Mouse (Mus musculus) midbrain, postnatal 0 days (tissue): ENCODE data around the gene Tbc1d5. TPM values are rescaled to one million over a fixed set of nuclear protein-coding genes. Genes with fewer than 3 reads are reported as not detected.

Experiments
- ATAC-seq: fragments of 200-750 bp; cut with Nextera tagmentation; 2 replicates; pipeline ENCODE4 v1.8.0; 2017; ENCODE audit warnings: moderate number of reproducible peaks, mild to moderate bottlenecking, moderate TSS enrichment, moderate library complexity; ENCODE audit not compliant: low FRiP score
- DNase-seq: peaks from one replicate; pipeline ENCODE4 v3.0.0-alpha.2; 2015; ENCODE audit warnings: low spot score
- H3K27ac ChIP-seq: fragments of 300-500 bp; sonication (generic); 2 replicates; pipeline ENCODE4 v1.5.1; 2014; ENCODE audit warnings: low read depth, mild to moderate bottlenecking, low read length, mixed read lengths
- H3K27me3 ChIP-seq: fragments of 300-500 bp; sonication (generic); 2 replicates; pipeline ENCODE4 v1.6.1; 2014; ENCODE audit warnings: low read length, control low read depth, mixed read lengths; ENCODE audit not compliant: insufficient read depth
- H3K36me3 ChIP-seq: fragments of 300-500 bp; sonication (generic); 2 replicates; pipeline ENCODE4 v1.6.1; 2014; ENCODE audit warnings: low read length, control low read depth, mixed read lengths; ENCODE audit not compliant: insufficient read depth
- H3K4me1 ChIP-seq: fragments of 300-500 bp; sonication (generic); 2 replicates; pipeline ENCODE4 v1.6.1; 2014; ENCODE audit warnings: mild to moderate bottlenecking, control low read depth, antibody characterized with exemption, low read length, mixed read lengths; ENCODE audit not compliant: insufficient read depth
- H3K4me2 ChIP-seq: fragments of 300-500 bp; sonication (generic); 2 replicates; pipeline ENCODE4 v1.6.1; 2014; ENCODE audit warnings: low read depth, mild to moderate bottlenecking, low read length, mixed read lengths; ENCODE audit not compliant: poor library complexity, severe bottlenecking
- H3K4me3 ChIP-seq: fragments of 300-500 bp; sonication (generic); 2 replicates; pipeline ENCODE4 v1.5.1; 2014; ENCODE audit warnings: low read depth, mild to moderate bottlenecking, low read length, moderate library complexity
- H3K9ac ChIP-seq: fragments of 300-500 bp; sonication (generic); replicated peaks from 2 replicates; pipeline ENCODE4 v1.6.1; 2014; ENCODE audit warnings: mild to moderate bottlenecking, low read length, moderate library complexity, mixed read lengths; ENCODE audit not compliant: poor library complexity, severe bottlenecking
- H3K9me3 ChIP-seq: fragments of 300-500 bp; sonication (generic); 2 replicates; pipeline ENCODE4 v1.6.1; 2016; ENCODE audit warnings: low read length, control low read depth
- CTCF ChIP-seq: IDR thresholded peaks from 2 replicates; pipeline ENCODE4 v1.5.1; 2016; ENCODE audit warnings: antibody characterized with exemption, mild to moderate bottlenecking
- WGBS: fragments of 180-500 bp; shearing (Covaris S2); extraction: QIAGEN DNeasy Blood & Tissue Kit; methylation state at CpG from one replicate; pipeline ENCODE4 v1.1.7; 2014; 5-methylcytosine and 5-hydroxymethylcytosine counted together
- polyA plus RNA-seq: library from polyadenylated mRNA; unstranded; fragments of >200 nt; fragmentation: Nextera tagmentation; extraction: Ambion mirVana; gene quantifications from 2 replicates; pipeline ENCODE4 v1.2.1, GENCODE M21; 2015
- total RNA-seq: library from RNA; depleted of rRNA; stranded (reverse); fragments of >200 nt; gene quantifications from 2 replicates; pipeline ENCODE4 v1.2.3, GENCODE M21; 2014

Tbc1d5 gene
- total and polyA plus RNA-seq, 2 experiments from 2014 or later: 5.7 to 20.3 TPM

- H3K4me3 ChIP-seq: no peak overlapping the region
- H3K4me2 ChIP-seq: no peak overlapping the region
- 90% methylated on average over 2 of the region's 2 CpGs for WGBS
- no peaks in the 10 kb centered on the region for H3K4me1 ChIP-seq
- no peaks in the 10 kb centered on the region for H3K27me3 ChIP-seq
- no peaks in the 10 kb centered on the region for H3K9me3 ChIP-seq
- no peak overlapping the region for H3K27ac ChIP-seq
- peaks cover 13% of the 10 kb centered on the region for H3K36me3 ChIP-seq
- ATAC-seq: no peak
- no peak for DNase-seq
- H3K9ac ChIP-seq: no peak overlapping the region
- TF ChIP-seq CTCF: no peak
Measured at GRCm38 (mm10) chr17:50730896-50731295, 448.3 kb downstream of the Tbc1d5 start.

- Histone ChIP-seq H3K36me3 (0 out of 2 replicates have a peak, but pooled peaks cover 4% of the 10 kb centered on the region), H3K4me3 (no peak overlapping the region), H3K27me3 (no peaks in the 10 kb centered on the region), H3K9ac (no peak overlapping the region), H3K9me3 (no peaks in the 10 kb centered on the region), H3K4me2 (no peak overlapping the region), H3K27ac (no peak overlapping the region), H3K4me1 (no peaks in the 10 kb centered on the region)
- no peak for DNase-seq
- 89% methylated on average over 6 of the region's 6 CpGs for WGBS
- TF ChIP-seq CTCF: no peak
- no peak for ATAC-seq
Measured at GRCm38 (mm10) chr17:50729577-50729976, 449.6 kb downstream of the Tbc1d5 start.

- ATAC-seq (no peak), DNase-seq (no peak)
- Histone ChIP-seq H3K4me3 (no peak overlapping the region), H3K4me1 (no peaks in the 10 kb centered on the region), H3K27ac (no peak overlapping the region), H3K27me3 (no peaks in the 10 kb centered on the region), H3K9ac (no peak overlapping the region), H3K9me3 (no peaks in the 10 kb centered on the region), H3K36me3 (no peaks in the 10 kb centered on the region), H3K4me2 (no peak overlapping the region)
- no peak for TF ChIP-seq CTCF
- WGBS: 98% methylated on average over 2 of the region's 2 CpGs
Measured at GRCm38 (mm10) chr17:50729031-50729430, 450.1 kb downstream of the Tbc1d5 start.

GRCm38 (mm10) chr17:50726265-50726664 lies 452.9 kb downstream of the Tbc1d5 start:
- no peaks in the 10 kb centered on the region for H3K36me3 ChIP-seq
- no peaks in the 10 kb centered on the region for H3K27me3 ChIP-seq
- WGBS: 79% methylated on average over 2 of the region's 2 CpGs
- no peaks in the 10 kb centered on the region for H3K4me1 ChIP-seq
- ATAC-seq (no peak), DNase-seq (no peak)
- no peak overlapping the region for H3K4me2 ChIP-seq
- H3K27ac ChIP-seq: no peak overlapping the region
- H3K4me3 ChIP-seq: no peak overlapping the region
- H3K9me3 ChIP-seq: no peaks in the 10 kb centered on the region
- H3K9ac ChIP-seq: no peak overlapping the region
- TF ChIP-seq CTCF: no peak

- no peaks in the 10 kb centered on the region for H3K27me3 ChIP-seq
- no peaks in the 10 kb centered on the region for H3K9me3 ChIP-seq
- no peak overlapping the region for H3K27ac ChIP-seq
- no peak for DNase-seq
- no peak for TF ChIP-seq CTCF
- no peak for ATAC-seq
- no peaks in the 10 kb centered on the region for H3K4me1 ChIP-seq
- H3K36me3 ChIP-seq: no peaks in the 10 kb centered on the region
- H3K4me3 ChIP-seq: no peak overlapping the region
- H3K4me2 ChIP-seq: no peak overlapping the region
- H3K9ac ChIP-seq: no peak overlapping the region
- 66% methylated on average over 2 of the region's 2 CpGs for WGBS
Measured at GRCm38 (mm10) chr17:50724376-50724775, 454.8 kb downstream of the Tbc1d5 start.

GRCm38 (mm10) chr17:50717586-50717985 lies 461.6 kb downstream of the Tbc1d5 start:
- H3K4me2 ChIP-seq: no peak overlapping the region
- H3K36me3 ChIP-seq: no peaks in the 10 kb centered on the region
- H3K9ac ChIP-seq: no peak overlapping the region
- no peaks in the 10 kb centered on the region for H3K4me1 ChIP-seq
- TF ChIP-seq CTCF: no peak
- 83% methylated on average over 5 of the region's 5 CpGs for WGBS
- no peak overlapping the region for H3K27ac ChIP-seq
- ATAC-seq (no peak), DNase-seq (no peak)
- H3K9me3 ChIP-seq: no peaks in the 10 kb centered on the region
- H3K4me3 ChIP-seq: no peak overlapping the region
- no peaks in the 10 kb centered on the region for H3K27me3 ChIP-seq
